Mouse (Mus musculus): ENCODE data around the gene Pold4.
A peak's percentile ranks its signal among the peaks of the same experiment; 100 is the strongest.

DNA sequence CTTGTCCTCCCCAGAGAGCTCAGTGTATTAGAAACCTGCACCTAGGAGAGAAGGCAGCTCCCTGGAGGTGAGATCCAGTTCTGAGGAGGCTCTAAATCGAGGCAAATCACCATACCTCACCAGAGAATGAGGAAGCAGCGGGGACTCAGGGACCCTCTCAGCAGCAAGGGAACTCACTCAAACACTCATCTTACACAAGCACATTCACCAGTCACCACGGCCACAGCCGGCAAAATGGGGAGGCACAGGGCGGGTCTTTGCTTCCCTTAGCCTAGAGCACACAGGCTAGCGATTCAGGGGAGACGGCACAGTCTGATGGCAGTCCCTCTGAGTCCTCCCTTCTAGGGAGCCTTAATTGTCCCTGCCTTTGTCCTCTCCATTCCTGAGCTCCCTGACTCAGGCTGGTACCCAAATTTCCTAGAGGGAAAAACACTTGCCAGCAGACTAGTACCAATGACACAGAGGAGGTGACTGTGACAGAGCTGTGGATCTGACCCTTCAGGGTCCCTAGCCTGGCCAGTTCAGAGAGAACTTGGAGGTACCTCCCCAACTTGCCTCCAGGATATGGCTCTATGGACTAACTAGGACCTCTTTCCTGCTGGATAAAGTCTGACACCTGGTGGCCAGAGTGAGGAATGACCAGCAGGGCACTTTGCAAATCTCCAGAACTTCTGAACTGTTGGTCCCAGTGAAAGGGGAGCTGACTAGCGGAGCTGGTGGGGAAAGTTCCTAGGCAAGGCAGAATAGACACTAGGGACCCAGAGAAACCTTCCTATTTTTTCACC is 3.6 kb upstream of the Pold4 start:
- peak; percentile 92 for TF ChIP-seq CTCF (IDR thresholded peaks at IDR 0.05; ENCODE audit: borderline replicate concordance, insufficient read depth, low read depth, low read length)
- no peak for TF ChIP-seq POLR2A (IDR thresholded peaks at IDR 0.05; ENCODE audit: borderline replicate concordance, insufficient read depth, low read length)

Data from cerebellum, adult 2 months (tissue).